Mouse (Mus musculus): ENCODE data around the gene Snx33.

DNA sequence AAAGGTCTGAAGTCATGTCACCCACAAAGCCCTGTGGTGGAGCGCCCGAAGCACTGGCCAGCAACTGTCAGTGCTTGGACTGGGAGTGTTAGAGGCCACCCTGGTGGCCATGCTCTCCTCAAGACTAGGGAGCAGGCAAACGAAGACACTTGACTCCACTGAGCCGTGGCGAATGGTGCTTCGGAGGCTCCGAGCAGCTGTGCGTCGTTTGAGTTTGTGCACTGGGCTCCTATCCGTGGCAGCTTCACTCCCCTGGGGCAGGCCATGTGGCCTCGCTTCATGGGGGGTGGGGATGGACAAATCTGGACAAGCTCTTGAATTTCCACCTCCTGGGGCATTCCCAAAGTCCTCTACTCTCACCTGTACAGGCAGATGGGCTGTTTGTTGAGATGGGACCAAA is 28.8 kb downstream of the Snx33 start:
- TF ChIP-seq EP300 (IDR thresholded peaks at IDR 0.05; ENCODE audit: low read depth) (no peak), CTCF (IDR thresholded peaks at IDR 0.05; ENCODE audit: low read depth) (no peak)
